Mouse (Mus musculus): ENCODE results near the gene Egfr. TPM values are rescaled to one million over a fixed set of nuclear protein-coding genes. Genes with fewer than 3 reads are reported as not detected.

The Egfr gene
- not detected in 2 replicates for polyA plus RNA-seq (2012)

DNA sequence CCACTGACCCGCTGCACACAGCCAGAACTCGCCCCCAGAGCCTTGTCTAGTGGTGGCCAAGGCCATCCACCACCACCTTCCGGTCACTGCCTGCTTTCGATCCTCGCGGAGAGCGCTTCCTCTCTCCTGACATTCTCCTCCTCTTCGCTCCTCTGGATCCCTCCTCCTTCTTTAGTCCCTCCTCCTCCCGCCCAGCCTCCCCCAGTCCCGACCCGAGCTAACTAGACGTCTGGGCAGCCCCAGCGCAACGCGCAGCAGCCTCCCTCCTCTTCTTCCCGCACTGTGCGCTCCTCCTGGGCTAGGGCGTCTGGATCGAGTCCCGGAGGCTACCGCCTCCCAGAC lies at the start of gene Egfr:
TSS of gene Egfr (plus strand) at position 197 of the 342 bp plus-strand sequence.
- H3K4me3 ChIP-seq (replicated peaks) = peak within 1 kb of the TSS; percentile 46
- no peak for TF ChIP-seq GATA1 (IDR thresholded peaks at IDR 0.05; ENCODE audit: low read length)
- no peak for TF ChIP-seq TAL1 (IDR thresholded peaks at IDR 0.05; ENCODE audit: low read length)
- peaks cover 29% of the 10 kb centered on the region for H3K27me3 ChIP-seq (ENCODE audit: control insufficient read depth)

DNA sequence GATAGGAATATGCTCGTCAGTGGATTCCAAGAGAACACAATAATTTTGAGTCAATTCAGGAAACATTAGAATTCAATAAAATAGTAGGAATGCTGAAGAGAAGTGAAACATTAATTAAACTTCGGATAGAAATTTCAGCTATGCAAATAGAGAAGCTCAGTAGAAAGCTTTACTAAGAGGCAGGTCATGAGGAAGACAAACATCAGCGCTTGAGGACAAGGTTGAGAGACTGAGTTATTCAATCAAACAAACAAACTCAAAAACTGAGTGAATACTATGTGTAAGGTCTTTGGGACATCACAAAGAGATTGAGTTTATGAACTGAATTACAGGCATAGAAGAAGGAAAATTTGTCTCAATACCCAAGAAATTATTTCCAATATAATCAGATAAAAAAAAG lies 48.8 kb upstream of the Egfr start:
- Histone ChIP-seq H3K27me3 (ENCODE audit: control insufficient read depth) (no peaks in the 10 kb centered on the region), H3K4me1 (ENCODE audit: control insufficient read depth) (no peaks in the 10 kb centered on the region), H3K36me3 (ENCODE audit: control insufficient read depth) (no peaks in the 10 kb centered on the region), H3K4me3 (replicated peaks) (no peak overlapping the region), H3K9me3 (ENCODE audit: control insufficient read depth, low read length) (no peaks in the 10 kb centered on the region)
- TF ChIP-seq TAL1 (IDR thresholded peaks at IDR 0.05; ENCODE audit: low read length) = no peak
- TF ChIP-seq GATA1 (IDR thresholded peaks at IDR 0.05; ENCODE audit: low read length) = no peak

More for the DNA sequence above, at the start of gene Egfr:
- no peaks in the 10 kb centered on the region for H3K9me3 ChIP-seq (ENCODE audit: control insufficient read depth, low read length)
- H3K4me1 ChIP-seq (ENCODE audit: control insufficient read depth) = no peaks in the 10 kb centered on the region
- H3K36me3 ChIP-seq (ENCODE audit: control insufficient read depth) = no peaks in the 10 kb centered on the region

DNA sequence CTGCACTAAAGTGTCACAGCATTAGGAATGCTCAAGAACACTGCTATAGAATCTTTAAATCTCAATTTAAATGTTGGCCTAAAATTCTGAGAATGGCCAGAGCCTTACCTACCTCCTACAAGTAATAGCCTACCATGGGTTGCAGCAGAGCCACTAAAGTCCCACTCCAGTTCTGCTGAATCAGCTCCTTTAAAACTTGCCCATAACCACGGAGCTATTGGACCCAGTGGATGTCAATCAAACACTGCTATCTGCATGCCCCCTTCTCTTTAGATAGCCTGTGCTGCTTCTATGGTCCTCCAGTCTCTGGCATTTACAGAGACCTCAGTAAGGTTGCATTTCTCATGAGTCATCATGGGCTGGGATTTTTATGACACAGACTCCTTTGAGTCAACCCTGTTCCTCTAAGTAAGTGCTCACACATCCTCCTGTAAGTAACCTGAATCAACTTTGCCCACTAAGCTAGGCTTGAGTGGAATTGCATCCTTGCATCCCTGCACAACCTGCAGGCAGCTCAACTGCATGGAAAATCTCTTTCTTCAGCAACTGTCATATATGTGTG lies 16.8 kb upstream of the Egfr start:
- Histone ChIP-seq H3K9me3 (ENCODE audit: control insufficient read depth, low read length) (no peaks in the 10 kb centered on the region), H3K4me1 (ENCODE audit: control insufficient read depth) (no peaks in the 10 kb centered on the region), H3K4me3 (replicated peaks) (no peak overlapping the region), H3K36me3 (ENCODE audit: control insufficient read depth) (no peaks in the 10 kb centered on the region), H3K27me3 (ENCODE audit: control insufficient read depth) (no peaks in the 10 kb centered on the region)
- TF ChIP-seq GATA1 (IDR thresholded peaks at IDR 0.05; ENCODE audit: low read length) (no peak), TAL1 (IDR thresholded peaks at IDR 0.05; ENCODE audit: low read length) (no peak)

DNA sequence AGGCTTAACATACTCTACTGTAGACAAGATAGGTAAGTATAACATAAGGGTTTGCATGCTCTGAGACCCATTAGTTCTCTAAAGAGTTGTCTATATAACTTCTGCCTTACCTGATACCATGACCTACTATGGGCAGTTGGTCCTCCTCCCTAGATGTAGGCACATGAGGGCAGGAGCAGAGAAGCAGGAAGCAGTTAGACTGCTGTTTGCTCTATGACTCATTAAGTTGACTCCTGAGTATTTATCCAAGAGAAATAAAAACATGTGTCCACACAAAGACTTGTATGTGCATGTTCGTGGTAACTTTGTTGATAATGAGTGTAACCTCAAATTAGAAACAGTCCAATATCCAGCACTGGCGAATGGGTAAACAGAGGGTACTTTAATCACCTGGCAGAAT lies 14.7 kb upstream of the Egfr start:
- Histone ChIP-seq H3K9me3 (ENCODE audit: control insufficient read depth, low read length) (no peaks in the 10 kb centered on the region), H3K27me3 (ENCODE audit: control insufficient read depth) (no peaks in the 10 kb centered on the region), H3K4me3 (replicated peaks) (no peak overlapping the region), H3K4me1 (ENCODE audit: control insufficient read depth) (no peaks in the 10 kb centered on the region), H3K36me3 (ENCODE audit: control insufficient read depth) (no peaks in the 10 kb centered on the region)
- TF ChIP-seq GATA1 (IDR thresholded peaks at IDR 0.05; ENCODE audit: low read length) (no peak), TAL1 (IDR thresholded peaks at IDR 0.05; ENCODE audit: low read length) (no peak)

DNA sequence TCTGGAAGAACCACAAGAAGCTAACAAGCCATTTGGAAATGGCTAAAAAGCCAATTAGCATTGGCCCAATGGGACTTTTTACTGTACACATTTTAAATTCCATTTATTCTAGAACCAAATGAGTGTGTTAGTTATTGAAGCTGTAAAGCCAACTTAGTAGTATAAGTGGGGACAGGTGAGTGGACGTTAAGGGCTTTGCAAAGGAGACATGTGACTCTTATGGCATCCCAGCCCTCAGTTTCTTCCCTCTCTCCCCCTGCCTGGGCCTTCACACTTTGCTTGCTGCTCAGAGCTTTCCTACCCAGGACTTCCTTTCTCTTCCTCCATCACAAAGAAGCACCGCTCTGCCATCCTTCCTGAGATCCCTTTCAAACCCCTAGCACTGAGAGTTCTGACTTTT lies 13.3 kb upstream of the Egfr start:
- no peak for TF ChIP-seq GATA1 (IDR thresholded peaks at IDR 0.05; ENCODE audit: low read length)
- no peak for TF ChIP-seq TAL1 (IDR thresholded peaks at IDR 0.05; ENCODE audit: low read length)
- Histone ChIP-seq H3K27me3 (ENCODE audit: control insufficient read depth) (no peaks in the 10 kb centered on the region), H3K9me3 (ENCODE audit: control insufficient read depth, low read length) (no peaks in the 10 kb centered on the region), H3K4me3 (replicated peaks) (no peak overlapping the region), H3K36me3 (ENCODE audit: control insufficient read depth) (no peaks in the 10 kb centered on the region), H3K4me1 (ENCODE audit: control insufficient read depth) (no peaks in the 10 kb centered on the region)

DNA sequence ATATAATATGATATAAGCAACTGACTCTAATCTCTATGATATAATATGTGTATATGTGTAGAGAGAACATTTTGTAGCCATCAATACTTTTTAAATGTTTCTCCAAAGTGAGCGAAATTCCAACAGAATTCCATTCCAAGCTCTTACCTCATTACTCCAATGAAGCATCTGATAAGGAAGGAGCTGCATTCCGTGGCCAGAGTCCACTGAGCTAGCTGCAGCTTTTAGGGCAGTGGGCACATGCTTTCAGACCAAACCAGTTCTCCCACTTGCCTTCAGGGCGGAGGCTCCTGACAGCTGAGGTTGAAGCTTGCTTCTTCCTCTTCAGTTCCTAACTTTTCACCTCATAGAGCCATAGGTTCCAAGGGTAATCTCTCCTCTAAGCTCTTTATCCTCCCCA lies 12.8 kb upstream of the Egfr start:
- H3K4me1 ChIP-seq (ENCODE audit: control insufficient read depth) = no peaks in the 10 kb centered on the region
- TF ChIP-seq GATA1 (IDR thresholded peaks at IDR 0.05; ENCODE audit: low read length) (no peak), TAL1 (IDR thresholded peaks at IDR 0.05; ENCODE audit: low read length) (no peak)
- no peaks in the 10 kb centered on the region for H3K36me3 ChIP-seq (ENCODE audit: control insufficient read depth)
- no peak overlapping the region for H3K4me3 ChIP-seq (replicated peaks)
- H3K27me3 ChIP-seq (ENCODE audit: control insufficient read depth) = no peaks in the 10 kb centered on the region
- no peaks in the 10 kb centered on the region for H3K9me3 ChIP-seq (ENCODE audit: control insufficient read depth, low read length)

DNA sequence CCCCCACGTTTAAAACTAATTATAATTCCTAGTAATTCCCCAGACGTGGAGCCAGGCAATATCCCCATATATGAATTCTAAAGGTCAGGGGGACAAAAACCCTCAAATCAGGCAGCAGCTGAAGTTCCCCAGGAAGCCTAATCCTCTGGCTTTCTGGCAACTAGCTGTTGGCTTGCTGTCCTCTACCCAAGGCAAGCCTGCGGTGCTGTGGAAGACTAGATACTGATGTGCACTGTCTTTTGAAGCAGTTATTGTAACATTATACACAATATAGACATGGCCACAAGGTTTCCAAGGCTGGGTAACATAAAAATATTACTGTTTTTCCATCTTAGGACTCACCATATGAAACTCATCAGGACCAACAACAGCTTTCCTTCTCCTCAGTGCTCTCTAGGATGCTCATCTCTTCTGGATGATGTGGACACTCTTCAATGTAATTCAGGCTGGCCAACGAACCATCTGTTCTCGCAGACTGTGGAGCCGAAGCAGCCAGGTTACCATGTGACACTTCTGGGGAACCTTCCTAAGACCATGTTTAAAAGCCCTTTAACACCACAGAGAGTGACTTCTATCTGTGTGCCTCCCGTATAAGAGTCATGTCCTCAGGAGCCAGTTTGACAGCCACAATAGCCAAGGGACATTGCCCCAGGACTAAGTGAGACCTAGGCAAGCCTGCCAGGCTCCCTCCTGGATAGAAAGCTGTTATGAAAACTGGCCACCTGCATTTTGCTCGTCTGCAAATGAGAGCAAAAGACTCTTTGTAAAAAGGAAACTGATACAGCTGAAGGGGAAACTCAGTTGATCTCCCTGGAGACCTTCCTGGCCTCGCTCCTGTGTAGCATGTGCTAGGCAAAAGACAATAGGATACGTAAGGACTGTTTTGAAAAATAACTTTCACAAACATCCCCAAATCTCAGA lies 11.1 kb upstream of the Egfr start:
- Histone ChIP-seq H3K9me3 (ENCODE audit: control insufficient read depth, low read length) (no peaks in the 10 kb centered on the region), H3K4me3 (replicated peaks) (no peak overlapping the region), H3K27me3 (ENCODE audit: control insufficient read depth) (no peaks in the 10 kb centered on the region), H3K36me3 (ENCODE audit: control insufficient read depth) (no peaks in the 10 kb centered on the region), H3K4me1 (ENCODE audit: control insufficient read depth) (no peaks in the 10 kb centered on the region)
- TF ChIP-seq TAL1 (IDR thresholded peaks at IDR 0.05; ENCODE audit: low read length) = no peak
- no peak for TF ChIP-seq GATA1 (IDR thresholded peaks at IDR 0.05; ENCODE audit: low read length)

DNA sequence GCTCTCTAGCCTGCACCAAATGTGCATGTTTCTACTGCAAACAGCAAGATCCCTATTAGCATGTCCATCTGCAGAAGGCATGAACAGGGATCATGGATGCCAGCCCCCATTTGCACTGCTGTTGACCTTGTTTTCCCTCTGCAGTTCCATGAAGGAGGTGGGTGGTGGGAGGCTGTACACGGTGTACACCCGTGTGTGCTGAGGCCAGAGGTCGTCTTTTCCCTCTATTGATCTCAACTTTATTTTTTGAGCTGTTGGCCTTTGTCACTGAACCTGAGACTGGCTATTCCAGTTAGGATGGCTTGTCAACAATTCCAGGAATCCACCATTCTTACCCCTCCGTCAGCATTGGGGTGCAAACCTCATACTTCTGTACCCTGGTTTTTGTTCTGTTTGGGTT lies 9.8 kb upstream of the Egfr start:
- no peaks in the 10 kb centered on the region for H3K9me3 ChIP-seq (ENCODE audit: control insufficient read depth, low read length)
- H3K36me3 ChIP-seq (ENCODE audit: control insufficient read depth) = no peaks in the 10 kb centered on the region
- TF ChIP-seq TAL1 (IDR thresholded peaks at IDR 0.05; ENCODE audit: low read length) (no peak), GATA1 (IDR thresholded peaks at IDR 0.05; ENCODE audit: low read length) (no peak)
- H3K4me3 ChIP-seq (replicated peaks) = no peak overlapping the region
- H3K4me1 ChIP-seq (ENCODE audit: control insufficient read depth) = no peaks in the 10 kb centered on the region
- no peaks in the 10 kb centered on the region for H3K27me3 ChIP-seq (ENCODE audit: control insufficient read depth)

DNA sequence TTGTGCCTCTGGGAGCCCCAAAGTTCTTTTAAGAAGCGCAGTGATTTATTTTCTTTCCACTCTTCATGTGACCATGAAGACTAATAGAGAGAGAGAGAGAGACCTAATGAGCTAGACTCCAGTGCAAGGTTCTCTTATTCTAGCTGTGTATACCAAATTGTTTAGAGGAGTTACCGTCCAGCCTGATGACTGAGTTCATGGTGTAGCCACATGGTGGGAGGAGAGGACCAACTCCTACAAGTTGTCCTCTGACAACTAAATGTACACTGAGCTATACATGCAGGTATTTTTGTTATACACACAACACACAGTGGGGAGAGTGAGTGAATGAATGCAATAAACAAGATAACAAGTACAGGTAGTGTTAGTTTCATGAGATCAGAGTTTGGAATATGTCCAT lies 9.2 kb upstream of the Egfr start:
- Histone ChIP-seq H3K4me3 (replicated peaks) (no peak overlapping the region), H3K36me3 (ENCODE audit: control insufficient read depth) (no peaks in the 10 kb centered on the region), H3K9me3 (ENCODE audit: control insufficient read depth, low read length) (no peaks in the 10 kb centered on the region), H3K4me1 (ENCODE audit: control insufficient read depth) (no peaks in the 10 kb centered on the region), H3K27me3 (ENCODE audit: control insufficient read depth) (no peaks in the 10 kb centered on the region)
- TF ChIP-seq TAL1 (IDR thresholded peaks at IDR 0.05; ENCODE audit: low read length) = no peak
- TF ChIP-seq GATA1 (IDR thresholded peaks at IDR 0.05; ENCODE audit: low read length) = no peak

Measured in erythroblast, embryonic 14.5 days (primary cell).